Mouse (Mus musculus) left cerebral cortex, postnatal 14 days (tissue): Measurements from ENCODE around the gene Gse1. TPM values are rescaled to one million over a fixed set of nuclear protein-coding genes. Genes with fewer than 3 reads are reported as not detected.

Experiments
- DNase-seq, 2 experiments: peaks; one replicate each; pipeline ENCODE4 v3.0.0; 2021 to 2022; ENCODE audit warnings: low spot score in 2 of 2, mixed read lengths in 1 of 2
- intact Hi-C: fragments of 180-260 bp; cut with DNase I; formaldehyde crosslinking; loops from one replicate; pipeline ENCODE4 v1.15.1; 2025
- total RNA-seq, 2 experiments: library from RNA; stranded (reverse); gene quantifications; 2 replicates each; pipeline ENCODE4 v1.2.3; 2021

Gse1 gene
- total RNA-seq, 2 experiments from 2014 or later = 49.0 to 57.3 TPM

GRCm38 (mm10) chr8:120261338-120262120 lies 33.3 kb downstream of the Gse1 start:
- DNase-seq = no peak
- intact Hi-C loops = no loop called here

- intact Hi-C loops = no loop called here
- no peak for DNase-seq
Observed at GRCm38 (mm10) chr8:120263879-120264278, 35.6 kb downstream of the Gse1 start.

DNA sequence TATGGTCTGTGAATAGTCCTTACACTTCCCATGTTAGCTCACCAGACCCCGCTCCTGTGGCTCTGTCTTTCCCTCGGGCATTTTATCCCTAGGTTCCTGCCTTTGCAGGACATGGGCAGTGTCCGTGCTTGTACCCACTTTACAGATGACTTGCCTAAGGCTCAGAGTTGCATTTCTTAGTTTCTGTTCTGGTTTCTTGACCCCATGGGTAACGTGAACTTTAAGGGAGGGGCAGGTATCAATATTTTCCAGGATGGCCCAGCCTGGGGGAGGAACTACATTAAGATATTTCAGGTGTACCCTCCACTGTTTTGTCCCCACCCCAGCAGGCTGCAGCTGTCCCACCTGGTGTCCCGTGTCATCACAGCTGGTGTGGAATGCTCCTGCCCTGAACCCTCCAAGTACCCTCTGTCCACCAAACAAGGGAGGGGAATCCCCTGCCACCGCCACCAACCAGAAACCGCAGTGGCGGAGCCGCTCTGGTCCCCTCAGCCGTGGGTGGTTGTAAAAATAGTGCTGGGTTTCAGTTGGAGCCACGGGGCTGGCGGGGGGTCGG lies 36.2 kb downstream of the Gse1 start:
- intact Hi-C loops = no loop called here
- DNase-seq = no peak

DNA sequence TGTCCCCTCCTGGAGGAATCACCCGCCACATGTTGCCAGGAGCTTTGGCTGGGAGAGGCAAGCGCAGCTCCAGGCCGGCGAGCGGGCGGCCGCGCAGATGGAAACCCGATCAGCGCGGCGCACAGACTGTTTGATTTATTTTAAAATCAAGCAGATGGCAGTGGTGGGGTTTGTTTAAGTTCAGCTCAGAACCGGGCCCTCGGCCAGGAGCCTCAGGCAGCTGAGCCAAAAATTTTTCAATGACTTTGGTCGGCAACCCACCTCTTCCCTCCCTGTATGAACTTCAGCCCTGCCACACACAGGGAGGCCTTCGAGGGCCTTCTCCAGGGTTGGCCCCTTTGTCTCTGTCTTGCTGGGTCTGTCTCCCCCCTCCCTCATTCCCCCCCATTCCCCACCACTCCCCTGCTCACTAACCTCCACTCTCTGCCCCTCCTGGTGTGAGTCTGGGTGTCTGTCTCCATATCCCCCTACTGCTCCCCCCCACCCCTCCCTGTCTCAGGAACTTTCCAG lies 36.7 kb downstream of the Gse1 start:
- DNase-seq = peak; percentile 85 to 89
- intact Hi-C loops = loop anchor here (5.0 kb wide), 1 partner anchor 88 kb away; the partner anchor contains the start of gene Fam92b

DNA sequence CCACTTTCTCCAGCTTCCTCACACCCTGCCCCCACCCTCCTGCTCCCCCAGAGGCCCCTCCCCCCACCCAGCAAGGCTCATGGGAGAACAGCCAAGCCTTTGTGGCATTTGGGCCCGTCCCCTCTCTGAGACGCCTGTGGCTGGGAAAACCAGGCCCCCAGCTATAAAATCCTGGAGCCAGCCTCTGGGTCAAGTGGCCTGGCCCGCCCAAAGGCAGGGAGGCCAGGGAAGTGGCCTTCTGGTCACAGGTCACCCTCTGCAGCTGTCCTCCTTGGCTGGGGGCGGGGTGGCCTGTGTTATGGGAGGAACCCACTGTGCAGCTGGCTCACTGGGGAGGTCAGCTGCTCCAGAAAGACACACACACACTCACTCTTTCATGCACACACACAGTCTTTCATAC lies 37.2 kb downstream of the Gse1 start:
- DNase-seq = peak in 1 of 2 experiments; percentile 40
- intact Hi-C loops = loop anchor here (5.0 kb wide), 1 partner anchor 88 kb away; the partner anchor contains the start of gene Fam92b

DNA sequence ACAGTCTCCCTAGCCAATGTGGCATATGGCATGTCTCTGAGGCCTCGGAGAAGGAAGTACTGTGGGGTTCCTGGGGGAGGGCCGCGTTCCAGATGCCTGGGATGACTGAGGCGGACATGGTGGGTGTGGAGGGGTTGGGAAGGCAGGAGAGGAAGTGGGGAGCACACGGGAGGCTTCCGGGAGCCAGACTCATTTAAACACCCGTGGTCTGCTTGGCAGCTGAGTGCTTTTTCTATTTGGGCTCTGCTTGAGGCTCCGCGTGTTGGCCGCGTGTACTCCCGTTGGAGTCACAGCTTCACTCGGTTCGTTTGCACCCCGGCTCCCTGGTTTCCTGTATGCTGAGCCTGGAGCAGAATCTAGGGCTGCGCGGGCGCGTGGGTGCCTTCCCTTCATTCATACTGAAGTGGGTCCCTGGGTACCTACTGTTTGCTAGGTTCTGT lies 40.3 kb downstream of the Gse1 start:
- intact Hi-C loops = loop anchor here (5.0 kb wide), 1 partner anchor 91 kb away; the partner anchor contains the start of gene Fam92b
- peak; percentile 58 to 61 for DNase-seq

DNA sequence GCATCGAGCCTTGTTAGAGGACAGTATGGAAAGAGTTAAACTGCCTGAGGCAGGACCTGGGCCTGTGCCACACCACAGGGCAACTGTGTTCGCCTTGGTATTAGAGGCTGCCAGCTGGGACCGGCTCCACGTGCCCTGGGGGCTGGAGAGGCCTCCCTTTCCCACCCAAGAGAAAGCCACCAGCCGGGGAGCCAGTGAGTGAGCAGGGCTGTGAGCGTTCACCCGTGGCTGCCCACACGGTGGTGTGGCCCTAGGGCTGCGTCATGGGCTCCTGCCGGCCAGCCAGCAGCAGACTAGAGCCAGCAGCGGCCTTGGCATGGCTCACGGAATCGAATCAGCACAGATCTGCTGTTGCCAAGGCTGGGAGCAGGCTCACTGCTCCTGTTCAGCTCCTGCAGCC lies 42.2 kb downstream of the Gse1 start:
- intact Hi-C loops = no loop called here

GRCm38 (mm10) chr8:120273430-120273829 lies 45.2 kb downstream of the Gse1 start:
- intact Hi-C loops = no loop called here

More for the DNA sequence above, 42.2 kb downstream of the Gse1 start:
- DNase-seq = peak; percentile 52 to 67

DNA sequence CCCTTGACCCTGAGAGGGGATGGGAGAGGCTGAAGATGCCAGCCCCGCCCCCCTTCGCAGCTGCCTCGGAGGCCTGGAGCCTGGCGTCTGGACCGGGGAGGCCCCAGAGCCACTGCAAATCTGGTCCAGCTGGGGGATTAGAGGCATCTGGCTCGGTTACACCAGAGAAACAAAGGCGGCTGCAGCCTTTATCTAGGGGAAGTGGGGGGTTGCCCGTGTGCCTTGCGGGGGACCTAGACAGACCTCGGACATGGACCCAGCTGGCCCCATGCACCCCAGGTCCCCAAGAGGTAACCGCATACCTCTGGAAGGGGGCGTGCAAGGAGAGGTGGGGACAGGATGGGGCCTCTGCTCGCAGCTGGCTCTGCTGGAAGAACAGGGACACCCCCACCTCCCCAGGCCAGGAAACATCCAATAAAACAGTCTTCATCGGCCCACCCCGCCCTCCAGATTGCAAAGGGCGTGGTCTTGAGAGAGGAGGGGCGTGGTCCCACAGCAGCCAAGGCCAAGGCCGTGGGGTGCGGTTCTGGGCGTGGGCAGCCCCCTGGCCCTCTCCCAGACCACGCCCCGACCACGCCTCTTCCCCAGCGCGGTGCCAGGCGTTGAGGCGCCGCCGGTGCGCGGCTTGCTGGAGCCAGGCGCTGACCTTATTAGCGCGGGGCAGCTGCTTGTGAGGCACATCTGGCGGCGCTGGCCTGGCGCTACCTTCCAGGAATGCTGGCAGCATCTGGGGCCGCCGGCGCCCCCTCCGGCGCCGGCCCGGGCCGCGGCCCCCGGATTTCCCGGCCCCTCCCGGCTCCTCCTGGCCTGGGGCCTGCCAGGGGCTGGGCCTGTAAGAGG lies 48.0 kb downstream of the Gse1 start:
- intact Hi-C loops = no loop called here
- DNase-seq = no peak

More at GRCm38 (mm10) chr8:120273430-120273829, 45.2 kb downstream of the Gse1 start:
- DNase-seq = no peak

DNA sequence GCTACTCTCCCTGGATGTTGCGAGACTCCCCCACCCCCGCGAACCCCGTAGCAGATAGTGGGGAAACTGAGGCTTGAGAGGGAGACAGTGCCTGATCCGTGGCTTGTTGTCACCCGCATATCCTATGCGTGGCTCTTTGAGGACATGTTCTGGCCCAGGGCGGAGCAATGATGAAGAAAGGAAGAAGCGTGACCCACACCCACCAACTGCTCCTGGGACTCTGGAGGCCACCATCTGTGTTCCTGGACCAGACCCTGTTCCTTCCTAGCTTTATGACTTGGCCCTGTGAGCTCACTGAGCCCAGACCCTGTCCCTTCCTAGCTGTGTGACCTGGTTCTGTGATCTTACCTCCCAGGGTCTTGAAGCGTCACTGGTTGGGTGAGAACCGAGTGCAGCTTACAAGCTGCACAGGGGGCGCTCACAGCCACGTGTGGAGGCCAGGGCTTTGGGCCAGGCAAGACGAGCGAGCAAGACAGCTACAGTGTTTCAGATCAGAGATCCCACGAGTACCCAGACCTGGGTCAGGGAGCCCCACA lies 48.7 kb downstream of the Gse1 start:
- intact Hi-C loops = no loop called here

DNA sequence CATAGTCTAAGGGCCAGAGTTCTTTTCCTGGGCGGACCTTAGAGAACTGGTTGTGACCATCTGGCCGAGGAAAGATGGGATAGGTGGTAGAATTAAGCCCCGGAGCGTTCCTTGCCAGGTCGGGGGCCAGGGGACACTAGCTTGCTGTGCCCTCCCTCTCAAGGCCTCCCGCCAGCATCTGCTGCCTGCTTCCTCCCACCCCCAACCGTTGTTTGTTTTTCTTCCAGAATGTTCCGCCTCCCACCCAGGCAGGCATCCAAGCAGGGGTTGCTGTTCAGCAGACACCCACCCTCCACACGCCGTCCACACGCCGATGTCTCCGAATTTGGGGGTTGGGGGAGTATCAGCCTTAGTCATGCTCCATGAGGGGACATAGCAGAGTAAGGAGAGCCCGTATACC lies 49.8 kb downstream of the Gse1 start:
- no peak for DNase-seq
- intact Hi-C loops = no loop called here

More for the DNA sequence above, 48.7 kb downstream of the Gse1 start:
- no peak for DNase-seq

GRCm38 (mm10) chr8:120279418-120279817 lies 51.2 kb downstream of the Gse1 start:
- DNase-seq = no peak
- intact Hi-C loops = no loop called here

GRCm38 (mm10) chr8:120281487-120281886 lies 53.2 kb downstream of the Gse1 start:
- intact Hi-C loops = loop anchor here (5.0 kb wide), 2 partner anchors 36 to 104 kb away; partner anchors contain the start of gene Fam92b

GRCm38 (mm10) chr8:120282465-120282864 lies 54.2 kb downstream of the Gse1 start:
- intact Hi-C loops = loop anchor here (5.0 kb wide), 2 partner anchors 35 to 105 kb away; partner anchors contain the start of gene Fam92b

More at GRCm38 (mm10) chr8:120281487-120281886, 53.2 kb downstream of the Gse1 start:
- peak; percentile 85 to 90 for DNase-seq

GRCm38 (mm10) chr8:120284265-120284664 lies 56.0 kb downstream of the Gse1 start:
- DNase-seq = no peak
- intact Hi-C loops = loop anchor here (5.0 kb wide), 2 partner anchors 33 to 107 kb away; partner anchors contain the start of gene Fam92b

More at GRCm38 (mm10) chr8:120282465-120282864, 54.2 kb downstream of the Gse1 start:
- no peak for DNase-seq

GRCm38 (mm10) chr8:120285033-120285432 lies 56.8 kb downstream of the Gse1 start:
- DNase-seq = peak in 1 of 2 experiments; percentile 66
- intact Hi-C loops = loop anchor here (5.0 kb wide), 2 partner anchors 252 to 312 kb away; no protein-coding TSS in a partner anchor

GRCm38 (mm10) chr8:120285878-120286277 lies 57.6 kb downstream of the Gse1 start:
- no peak for DNase-seq
- intact Hi-C loops = loop anchor here (5.0 kb wide), 2 partner anchors 251 to 311 kb away; no protein-coding TSS in a partner anchor

DNA sequence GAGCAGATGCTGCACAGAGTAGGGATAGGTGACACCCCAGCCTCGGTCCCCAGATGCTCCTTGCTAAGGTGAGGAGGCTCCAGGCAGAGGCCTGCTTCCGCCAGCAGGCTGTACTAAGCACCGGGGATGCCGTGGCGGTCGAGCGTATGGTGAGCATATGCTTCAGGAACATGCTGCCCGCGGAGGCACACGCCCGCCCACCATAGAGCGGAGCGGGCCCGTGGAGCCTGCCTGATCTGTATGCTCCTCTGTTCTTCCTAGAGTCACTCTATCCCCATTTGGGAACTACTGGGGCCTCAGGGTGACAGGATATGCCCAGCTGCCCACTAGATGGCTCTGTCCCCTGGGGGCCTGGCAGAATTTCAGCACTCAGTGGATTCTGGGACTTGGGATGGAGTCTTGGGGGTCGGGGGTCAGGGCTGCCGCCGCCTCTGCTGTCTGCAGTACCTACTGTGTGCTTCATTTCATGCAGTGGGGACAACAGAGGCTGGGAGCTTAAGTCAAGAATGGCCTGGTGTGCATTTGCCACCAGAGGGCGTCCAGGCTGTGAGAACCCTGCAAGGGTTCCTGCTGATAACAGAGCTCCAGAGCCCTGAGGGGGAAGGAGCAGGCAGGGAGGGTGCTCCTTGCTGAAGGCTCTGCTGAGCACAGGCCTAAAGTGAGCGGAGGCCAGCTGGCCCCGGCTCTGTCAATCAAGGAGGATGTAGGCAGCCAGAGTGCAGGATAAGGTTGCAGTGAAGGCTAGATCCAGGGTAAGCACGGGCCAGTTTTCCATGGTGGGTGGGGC lies 60.1 kb downstream of the Gse1 start:
- intact Hi-C loops = loop anchor here (5.0 kb wide), 2 partner anchors 249 to 309 kb away; no protein-coding TSS in a partner anchor
- DNase-seq = peak; percentile 71 to 82
